In genomic region chr14:94525238-94525637, GRCm38 (mm10) we compare ENCODE assay signal across 17 mouse cellular contexts.
"Had no signal": no experiment of that assay in that cellular context is flagged by ENCODE, and none has a peak within 500 bp of the region (broad histone marks: within the 10 kb centered on the region; RNA-seq: fewer than 3 reads in every experiment).

No protein-coding gene starts in this region.

- H3K4me3 ChIP-seq: neural tube, embryonic 12.5 days; neural tube, embryonic 13.5 days; neural tube, embryonic 15.5 days; stomach, embryonic 15.5 days had no signal

- H3K4me2 ChIP-seq: neural tube, embryonic 12.5 days; neural tube, embryonic 13.5 days; neural tube, embryonic 15.5 days; stomach, embryonic 15.5 days had no signal

- H3K4me1 ChIP-seq: neural tube, embryonic 15.5 days; stomach, embryonic 15.5 days had no signal

- H3K27me3 ChIP-seq: neural tube, embryonic 12.5 days; neural tube, embryonic 13.5 days; neural tube, embryonic 15.5 days; stomach, embryonic 15.5 days had no signal

- H3K27ac ChIP-seq: neural tube, embryonic 12.5 days; neural tube, embryonic 13.5 days; neural tube, embryonic 15.5 days; stomach, embryonic 15.5 days; stomach, postnatal 0 days had no signal

- H3K9me3 ChIP-seq: neural tube, embryonic 12.5 days; neural tube, embryonic 13.5 days; neural tube, embryonic 15.5 days; stomach, embryonic 15.5 days had no signal

- H3K36me3 ChIP-seq: neural tube, embryonic 12.5 days; neural tube, embryonic 13.5 days; neural tube, embryonic 15.5 days; stomach, embryonic 15.5 days had no signal

- DNase-seq: retina, postnatal 1 day; right cerebral cortex, adult 18-20 months; right cerebral cortex, postnatal 14 days; right cerebral cortex, postnatal 25 days; right cerebral cortex, postnatal 4 days; spleen, adult 18-20 months; thymus, adult 18-20 months; thymus, adult 2 months; thymus, postnatal 14 days; thymus, postnatal 25 days; thymus, postnatal 36 days; thymus, postnatal 4 days had no signal

- H3K9ac ChIP-seq: neural tube, embryonic 12.5 days; neural tube, embryonic 13.5 days; neural tube, embryonic 15.5 days; stomach, embryonic 15.5 days had no signal
